Mouse (Mus musculus): ENCODE data around the gene Cdip1.

Gene Cdip1

DNA sequence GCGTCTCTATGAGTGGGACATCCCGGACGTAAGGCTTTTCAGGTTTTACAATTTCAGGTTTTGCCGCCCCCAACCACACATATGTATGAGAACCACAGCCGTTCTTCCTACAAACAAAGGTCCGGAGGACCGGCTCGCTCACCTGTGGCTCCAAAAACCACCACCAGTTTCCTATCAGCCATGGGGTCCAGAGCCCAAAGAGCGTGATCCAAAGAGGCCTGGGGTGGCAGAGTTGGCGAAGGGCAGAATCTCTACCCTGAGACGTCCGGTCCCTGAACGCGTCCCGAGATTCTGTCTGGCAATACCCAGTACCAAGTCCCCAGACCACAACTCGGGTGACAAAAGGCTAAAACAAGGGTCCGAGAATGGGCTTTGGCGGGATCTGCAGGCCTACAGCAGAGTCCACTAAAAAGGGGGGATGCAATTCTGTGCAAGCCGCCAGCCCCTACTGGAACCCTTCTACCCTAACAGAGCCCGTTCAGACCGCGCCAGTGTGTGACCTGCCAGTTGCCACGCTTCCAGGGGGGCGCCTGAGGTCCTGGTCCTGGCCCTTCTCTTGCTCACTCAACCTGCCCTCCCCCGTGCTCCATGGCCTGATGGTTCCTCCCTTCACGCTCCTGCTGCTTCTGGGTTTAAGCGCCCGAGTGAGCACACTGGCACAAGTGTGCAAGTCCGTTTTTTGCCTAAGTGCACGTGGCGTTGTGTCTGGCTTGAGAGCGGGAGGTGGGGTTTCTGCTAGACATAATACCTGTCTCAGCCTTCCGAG, 71.2 kb downstream of the Cdip1 start, which contains the start of gene Nmral1:
Nmral1 (minus strand) TSS at position 604 of the 766 bp plus-strand sequence.
- peak; percentile 68 to 77 for DNase-seq (ENCODE audit: low spot score in 2 of 2)

DNA sequence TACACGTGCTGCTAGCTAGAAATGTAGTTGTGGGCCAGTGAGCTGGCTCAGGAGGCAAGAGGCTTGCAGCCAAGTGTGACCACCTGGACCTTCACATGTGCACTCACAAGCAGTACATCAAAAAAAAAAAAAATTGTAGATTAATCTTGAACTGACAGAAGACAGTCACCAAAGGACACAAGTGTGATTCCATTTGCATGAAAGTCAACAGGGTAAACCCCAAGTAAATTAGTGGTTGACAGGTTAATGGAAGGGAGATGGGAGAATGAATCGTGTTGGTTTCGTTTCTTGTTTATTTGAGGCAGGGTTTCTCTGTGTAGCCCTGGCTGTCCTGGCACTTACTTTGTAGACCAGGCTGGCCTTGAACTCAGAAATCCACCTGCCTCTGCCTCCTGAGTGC, 72.2 kb downstream of the Cdip1 start:
- no peak for DNase-seq (ENCODE audit: low spot score in 2 of 2)

DNA sequence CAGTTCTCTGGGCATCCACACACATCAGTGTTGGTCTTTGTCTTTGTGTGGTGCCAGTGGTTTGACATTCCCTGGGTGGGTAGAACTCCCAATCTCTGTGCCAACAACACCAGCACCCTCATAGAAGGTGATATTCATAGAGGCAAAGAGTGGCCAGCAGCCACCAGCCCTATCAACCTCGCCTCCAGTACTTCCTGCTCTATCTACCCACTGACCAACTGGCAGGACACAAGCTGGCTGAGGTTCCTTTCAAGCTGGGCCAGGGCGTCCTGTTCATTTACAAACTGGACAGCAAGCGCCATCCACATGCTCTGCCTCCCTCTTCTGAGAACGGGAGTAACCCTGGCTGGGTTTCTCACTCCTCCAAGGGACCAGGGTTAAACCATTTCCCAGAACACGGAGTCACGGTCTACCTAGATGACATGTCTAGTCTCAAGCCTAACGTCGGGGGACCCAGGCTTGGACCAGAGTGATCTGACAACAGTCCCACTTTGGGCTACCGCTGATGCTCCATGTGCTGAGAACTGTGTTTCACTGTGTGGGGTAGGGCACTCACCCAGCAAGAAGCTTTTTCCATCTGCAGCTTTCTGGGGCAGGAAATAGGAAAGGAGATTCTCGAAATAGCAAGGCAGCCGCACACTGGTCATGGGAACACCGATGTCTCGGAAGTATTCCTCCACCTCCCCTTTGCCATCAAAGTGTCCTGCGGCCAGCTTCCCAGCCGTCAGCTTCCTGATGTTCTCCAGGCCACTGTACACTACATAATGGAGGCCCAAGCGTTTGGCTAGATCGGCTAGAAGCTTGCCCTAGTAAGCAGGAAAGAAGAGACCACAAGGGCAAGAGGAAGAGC, 76.0 kb downstream of the Cdip1 start:
- no peak for DNase-seq (ENCODE audit: low spot score in 2 of 2)

- DNase-seq (ENCODE audit: low spot score in 2 of 2), result no peak
These were observed 78.9 kb downstream of the Cdip1 start for GRCm38 (mm10) chr16:4711173-4711572.

- DNase-seq (ENCODE audit: low spot score in 2 of 2), result no peak
These were observed 84.6 kb downstream of the Cdip1 start for GRCm38 (mm10) chr16:4705541-4705940.

GRCm38 (mm10) chr16:4702646-4703045, 87.4 kb downstream of the Cdip1 start:
- DNase-seq (ENCODE audit: low spot score in 2 of 2), result no peak

GRCm38 (mm10) chr16:4701211-4701610, 88.9 kb downstream of the Cdip1 start:
- no peak for DNase-seq (ENCODE audit: low spot score in 2 of 2)
